Mouse (Mus musculus): ENCODE measurements around the gene Atpaf2. TPM values are rescaled to one million over a fixed set of nuclear protein-coding genes. Genes with fewer than 3 reads are reported as not detected.

Gene Atpaf2
- polyA plus RNA-seq, 1 experiment: 87.7 TPM

GRCm38 (mm10) chr11:60397172-60397571 lies 21.1 kb downstream of the Atpaf2 start:
- Histone ChIP-seq H3K4me3 (ENCODE audit: control insufficient read depth, low read depth, low read length) (no peak overlapping the region), H3K4me1 (ENCODE audit: control insufficient read depth, insufficient read depth, low read length) (no peaks in the 10 kb centered on the region), H3K36me3 (ENCODE audit: control insufficient read depth, insufficient read depth, low read length) (no peaks in the 10 kb centered on the region), H3K27me3 (ENCODE audit: control insufficient read depth, insufficient read depth, low read length) (no peaks in the 10 kb centered on the region), H3K27ac (ENCODE audit: control insufficient read depth, insufficient read depth, low read depth, low read length) (no peak overlapping the region)
- TF ChIP-seq POLR2A (IDR thresholded peaks at IDR 0.05; ENCODE audit: control insufficient read depth, low read depth, low read length): no peak
- TF ChIP-seq CTCF (IDR thresholded peaks at IDR 0.05; ENCODE audit: control insufficient read depth, insufficient read depth, insufficient replicate concordance, low read depth, low read length): no peak

- Histone ChIP-seq H3K4me1 (ENCODE audit: control insufficient read depth, insufficient read depth, low read length) (no peaks in the 10 kb centered on the region), H3K27ac (ENCODE audit: control insufficient read depth, insufficient read depth, low read depth, low read length) (no peak overlapping the region), H3K36me3 (ENCODE audit: control insufficient read depth, insufficient read depth, low read length) (no peaks in the 10 kb centered on the region), H3K4me3 (ENCODE audit: control insufficient read depth, low read depth, low read length) (no peak overlapping the region), H3K27me3 (ENCODE audit: control insufficient read depth, insufficient read depth, low read length) (no peaks in the 10 kb centered on the region)
- TF ChIP-seq CTCF (IDR thresholded peaks at IDR 0.05; ENCODE audit: control insufficient read depth, insufficient read depth, insufficient replicate concordance, low read depth, low read length) (no peak), POLR2A (IDR thresholded peaks at IDR 0.05; ENCODE audit: control insufficient read depth, low read depth, low read length) (no peak)
Measured at GRCm38 (mm10) chr11:60396546-60396945, 21.7 kb downstream of the Atpaf2 start.

GRCm38 (mm10) chr11:60391346-60391745 lies 26.9 kb downstream of the Atpaf2 start:
- Histone ChIP-seq H3K27ac (ENCODE audit: control insufficient read depth, insufficient read depth, low read depth, low read length) (no peak overlapping the region), H3K27me3 (ENCODE audit: control insufficient read depth, insufficient read depth, low read length) (no peaks in the 10 kb centered on the region), H3K4me1 (ENCODE audit: control insufficient read depth, insufficient read depth, low read length) (no peaks in the 10 kb centered on the region), H3K36me3 (ENCODE audit: control insufficient read depth, insufficient read depth, low read length) (peaks cover 1% of the 10 kb centered on the region; the same call in 1 of the 2 replicates), H3K4me3 (ENCODE audit: control insufficient read depth, low read depth, low read length) (no peak overlapping the region)
- TF ChIP-seq POLR2A (IDR thresholded peaks at IDR 0.05; ENCODE audit: control insufficient read depth, low read depth, low read length): no peak
- TF ChIP-seq CTCF (IDR thresholded peaks at IDR 0.05; ENCODE audit: control insufficient read depth, insufficient read depth, insufficient replicate concordance, low read depth, low read length): no peak

GRCm38 (mm10) chr11:60387944-60388343 lies 30.3 kb downstream of the Atpaf2 start:
- H3K4me3 ChIP-seq (ENCODE audit: control insufficient read depth, low read depth, low read length): no peak overlapping the region
- H3K27me3 ChIP-seq (ENCODE audit: control insufficient read depth, insufficient read depth, low read length): no peaks in the 10 kb centered on the region
- no peak overlapping the region for H3K27ac ChIP-seq (ENCODE audit: control insufficient read depth, insufficient read depth, low read depth, low read length)
- TF ChIP-seq CTCF (IDR thresholded peaks at IDR 0.05; ENCODE audit: control insufficient read depth, insufficient read depth, insufficient replicate concordance, low read depth, low read length) (no peak), POLR2A (IDR thresholded peaks at IDR 0.05; ENCODE audit: control insufficient read depth, low read depth, low read length) (no peak)
- H3K4me1 ChIP-seq (ENCODE audit: control insufficient read depth, insufficient read depth, low read length): no peaks in the 10 kb centered on the region
- H3K36me3 ChIP-seq (ENCODE audit: control insufficient read depth, insufficient read depth, low read length): peaks cover 1% of the 10 kb centered on the region; the same call in 1 of the 2 replicates

- Histone ChIP-seq H3K4me3 (ENCODE audit: control insufficient read depth, low read depth, low read length) (no peak overlapping the region), H3K36me3 (ENCODE audit: control insufficient read depth, insufficient read depth, low read length) (peaks cover 1% of the 10 kb centered on the region; the same call in 1 of the 2 replicates), H3K27ac (ENCODE audit: control insufficient read depth, insufficient read depth, low read depth, low read length) (no peak overlapping the region), H3K4me1 (ENCODE audit: control insufficient read depth, insufficient read depth, low read length) (no peaks in the 10 kb centered on the region), H3K27me3 (ENCODE audit: control insufficient read depth, insufficient read depth, low read length) (no peaks in the 10 kb centered on the region)
- TF ChIP-seq POLR2A (IDR thresholded peaks at IDR 0.05; ENCODE audit: control insufficient read depth, low read depth, low read length) (no peak), CTCF (IDR thresholded peaks at IDR 0.05; ENCODE audit: control insufficient read depth, insufficient read depth, insufficient replicate concordance, low read depth, low read length) (no peak)
Measured at GRCm38 (mm10) chr11:60385946-60386345, 32.3 kb downstream of the Atpaf2 start.

- Histone ChIP-seq H3K27ac (ENCODE audit: control insufficient read depth, insufficient read depth, low read depth, low read length) (no peak overlapping the region), H3K4me1 (ENCODE audit: control insufficient read depth, insufficient read depth, low read length) (no peaks in the 10 kb centered on the region), H3K4me3 (ENCODE audit: control insufficient read depth, low read depth, low read length) (no peak overlapping the region), H3K36me3 (ENCODE audit: control insufficient read depth, insufficient read depth, low read length) (no peaks in the 10 kb centered on the region), H3K27me3 (ENCODE audit: control insufficient read depth, insufficient read depth, low read length) (no peaks in the 10 kb centered on the region)
- TF ChIP-seq POLR2A (IDR thresholded peaks at IDR 0.05; ENCODE audit: control insufficient read depth, low read depth, low read length): no peak
- no peak for TF ChIP-seq CTCF (IDR thresholded peaks at IDR 0.05; ENCODE audit: control insufficient read depth, insufficient read depth, insufficient replicate concordance, low read depth, low read length)
Measured at GRCm38 (mm10) chr11:60384762-60385421, 33.4 kb downstream of the Atpaf2 start.

GRCm38 (mm10) chr11:60383518-60383917 lies 34.7 kb downstream of the Atpaf2 start:
- no peaks in the 10 kb centered on the region for H3K4me1 ChIP-seq (ENCODE audit: control insufficient read depth, insufficient read depth, low read length)
- H3K27me3 ChIP-seq (ENCODE audit: control insufficient read depth, insufficient read depth, low read length): no peaks in the 10 kb centered on the region
- no peak overlapping the region for H3K4me3 ChIP-seq (ENCODE audit: control insufficient read depth, low read depth, low read length)
- no peak overlapping the region for H3K27ac ChIP-seq (ENCODE audit: control insufficient read depth, insufficient read depth, low read depth, low read length)
- no peaks in the 10 kb centered on the region for H3K36me3 ChIP-seq (ENCODE audit: control insufficient read depth, insufficient read depth, low read length)
- TF ChIP-seq POLR2A (IDR thresholded peaks at IDR 0.05; ENCODE audit: control insufficient read depth, low read depth, low read length): no peak

All from testis, adult 2 months (tissue).